Mouse (Mus musculus) brain, embryonic 14.5 days (tissue): ENCODE data around the gene Borcs7.

Experiments used
- CTCF ChIP-seq: fragments of 200-500 bp; IDR thresholded peaks from 2 replicates; pipeline ENCODE4 v1.5.1; 2012; ENCODE audit warnings: inconsistent platforms, mild to moderate bottlenecking, moderate library complexity, borderline replicate concordance; ENCODE audit not compliant: insufficient read depth, insufficient read length; ENCODE audit errors: extremely low read depth
- POLR2A ChIP-seq: fragments of 200-500 bp; IDR thresholded peaks from 2 replicates; pipeline ENCODE4 v1.6.1; 2012; ENCODE audit warnings: mild to moderate bottlenecking, inconsistent platforms, borderline replicate concordance; ENCODE audit not compliant: poor library complexity, insufficient read depth, insufficient read length, severe bottlenecking; ENCODE audit errors: extremely low read depth

- TF ChIP-seq POLR2A (no peak), CTCF (no peak)
These were observed 44.7 kb upstream of the Borcs7 start for GRCm38 (mm10) chr19:46644793-46645602.
